Mouse (Mus musculus) right cerebral cortex, postnatal 10 days (tissue): ENCODE results near the gene Eif2d.
"Not testable (repeated sequence)": the region's sequence is repeated elsewhere in the genome, so short reads cannot be mapped to it uniquely, and the experiment has no call there.

Experiments used
- DNase-seq, 2 experiments: peaks; one replicate each; pipeline ENCODE4 v3.0.0; 2021; ENCODE audit warnings: low spot score in 2 of 2

The Eif2d gene

GRCm38 (mm10) chr1:131139102-131140095 is 13.6 kb upstream of the Eif2d start:
- DNase-seq, result no peak

- no peak for DNase-seq
These were observed 11.5 kb upstream of the Eif2d start for GRCm38 (mm10) chr1:131141449-131141848.

- DNase-seq, result no peak
These were observed 10.5 kb upstream of the Eif2d start for GRCm38 (mm10) chr1:131142472-131142871.

- DNase-seq, result not testable (repeated sequence)
These were observed 7.8 kb upstream of the Eif2d start for GRCm38 (mm10) chr1:131145222-131145621.

- no peak for DNase-seq
These were observed 6.8 kb upstream of the Eif2d start for GRCm38 (mm10) chr1:131146181-131146614.

GRCm38 (mm10) chr1:131149496-131149895 is 3.5 kb upstream of the Eif2d start:
- no peak for DNase-seq

GRCm38 (mm10) chr1:131155456-131155855 is 2.5 kb downstream of the Eif2d start:
- peak in 1 of 2 experiments; percentile 51 for DNase-seq

GRCm38 (mm10) chr1:131159573-131160327 is 6.8 kb downstream of the Eif2d start:
- not testable (repeated sequence) for DNase-seq

GRCm38 (mm10) chr1:131161091-131161490 is 8.1 kb downstream of the Eif2d start:
- no peak for DNase-seq

- DNase-seq, result no peak
These were observed 11.4 kb downstream of the Eif2d start for GRCm38 (mm10) chr1:131164427-131164826.

GRCm38 (mm10) chr1:131167612-131168011 is 14.6 kb downstream of the Eif2d start:
- DNase-seq, result no peak

GRCm38 (mm10) chr1:131173001-131173400 is 20.0 kb downstream of the Eif2d start:
- no peak for DNase-seq

- no peak for DNase-seq
These were observed 20.8 kb downstream of the Eif2d start for GRCm38 (mm10) chr1:131173809-131174208.

GRCm38 (mm10) chr1:131174299-131174861 is 21.4 kb downstream of the Eif2d start:
- DNase-seq, result no peak

GRCm38 (mm10) chr1:131175189-131175588 is 22.2 kb downstream of the Eif2d start:
- DNase-seq, result no peak

GRCm38 (mm10) chr1:131175819-131176218 is 22.8 kb downstream of the Eif2d start:
- no peak for DNase-seq

GRCm38 (mm10) chr1:131177249-131177648 is 24.3 kb downstream of the Eif2d start:
- no peak for DNase-seq

GRCm38 (mm10) chr1:131178083-131178482 is 25.1 kb downstream of the Eif2d start:
- DNase-seq, result no peak

GRCm38 (mm10) chr1:131180386-131180785 is 27.4 kb downstream of the Eif2d start:
- no peak for DNase-seq

GRCm38 (mm10) chr1:131181642-131182527 is 28.9 kb downstream of the Eif2d start:
- DNase-seq, result peak; percentile 80 to 87

GRCm38 (mm10) chr1:131183201-131183600 is 30.2 kb downstream of the Eif2d start:
- DNase-seq, result no peak
